Mouse (Mus musculus) mature B cell (primary cell): ENCODE results near the gene Mfsd13b.

ENCODE experiments used
- in situ Hi-C: fragments of 300-500 bp; cut with MboI; formaldehyde crosslinking; loops from 2 replicates; pipeline ENCODE4 v1.14.3; 2019

Gene Mfsd13b

DNA sequence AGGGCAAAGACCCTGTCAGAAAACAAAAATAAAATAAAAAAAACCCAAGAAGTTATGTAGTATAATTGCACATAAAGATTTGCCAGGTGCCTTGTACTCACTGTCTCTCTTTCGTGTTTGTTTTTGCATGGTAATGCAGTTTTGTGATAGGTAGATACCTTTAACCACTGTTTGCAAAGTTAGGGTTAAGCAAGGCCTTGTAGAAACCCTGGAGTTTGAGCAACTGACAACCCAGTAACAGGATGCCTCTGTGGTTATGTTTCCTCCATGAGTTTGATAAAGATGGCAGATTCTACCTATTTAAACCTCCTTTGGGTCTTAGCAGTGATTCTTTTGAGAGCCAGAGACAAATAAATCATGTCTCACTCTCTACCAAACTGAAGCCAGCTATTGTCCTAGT is 61.2 kb downstream of the Mfsd13b start:
- in situ Hi-C loops = no loop called here

DNA sequence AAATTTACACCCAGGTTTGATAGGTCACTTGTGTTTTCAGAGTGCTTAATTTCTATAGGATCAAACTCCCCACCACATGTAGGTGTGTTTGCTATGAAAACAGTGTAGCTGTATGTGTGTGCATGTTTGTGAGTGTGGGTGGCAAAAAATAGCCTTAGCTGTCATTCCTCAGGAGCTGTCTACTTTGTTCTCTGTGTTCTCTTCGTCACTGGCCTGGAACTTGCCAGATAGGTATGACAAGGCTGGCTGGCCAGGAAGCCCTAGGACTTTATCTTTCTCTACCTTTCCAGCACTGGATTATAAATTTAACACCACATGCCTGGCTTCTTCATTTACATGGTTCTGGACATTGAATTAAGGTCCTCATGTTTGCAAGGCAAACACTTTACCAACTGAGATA is 61.9 kb downstream of the Mfsd13b start:
- in situ Hi-C loops = no loop called here

DNA sequence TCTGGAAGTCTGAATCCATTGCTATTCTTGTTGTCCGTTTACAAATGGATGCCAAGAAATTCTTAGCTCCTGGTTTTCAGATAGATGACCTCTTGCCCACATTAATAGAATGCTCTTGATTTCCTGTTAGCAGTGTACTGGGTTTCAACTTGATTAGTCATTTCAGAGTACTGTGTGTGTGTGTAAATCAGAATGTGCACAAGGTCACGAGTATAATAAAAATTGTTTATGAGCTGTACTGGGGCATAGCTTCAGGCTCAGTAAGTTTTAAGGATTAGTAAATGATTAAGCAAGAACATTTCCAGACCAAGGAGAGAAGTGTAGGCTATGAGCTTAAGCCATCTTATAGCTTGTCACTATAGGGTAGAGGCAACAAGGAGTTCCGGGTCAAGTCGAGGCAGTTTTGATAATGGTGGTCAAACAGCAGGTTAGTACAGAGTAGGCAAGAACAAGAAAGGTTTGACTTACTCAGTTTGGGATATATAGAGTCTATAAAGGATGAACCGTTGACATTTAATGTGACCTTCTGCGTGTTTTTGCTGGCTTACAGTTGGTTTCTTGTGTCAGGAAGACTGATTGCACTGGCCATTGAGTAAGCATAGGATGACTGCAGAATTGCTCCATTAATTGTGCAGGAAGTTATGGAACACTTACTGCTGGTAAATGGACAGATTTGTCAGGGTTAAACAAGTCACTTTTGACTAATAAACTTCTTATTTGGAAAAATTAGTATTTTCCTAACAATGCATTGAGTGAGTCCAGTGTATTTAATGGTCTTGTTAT is 63.6 kb downstream of the Mfsd13b start:
- in situ Hi-C loops = no loop called here

DNA sequence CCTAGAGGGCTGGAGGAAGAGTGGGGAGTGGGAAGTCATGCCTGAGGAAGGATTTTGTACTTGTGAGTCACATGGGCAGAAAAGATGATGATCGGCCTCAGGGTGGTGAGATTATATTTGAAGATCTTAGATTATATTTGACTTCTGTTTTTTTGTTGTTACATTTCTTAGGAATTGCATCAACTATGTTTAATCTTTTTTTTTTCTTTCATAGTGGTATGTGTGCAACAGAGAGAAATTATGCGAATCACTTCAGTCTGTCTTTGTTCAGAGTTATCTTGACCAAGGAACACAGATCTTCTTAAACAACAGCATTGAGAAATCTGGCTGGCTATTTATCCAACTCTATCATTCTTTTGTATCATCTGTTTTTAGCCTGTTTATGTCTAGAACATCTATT is 65.3 kb downstream of the Mfsd13b start:
- in situ Hi-C loops = no loop called here

DNA sequence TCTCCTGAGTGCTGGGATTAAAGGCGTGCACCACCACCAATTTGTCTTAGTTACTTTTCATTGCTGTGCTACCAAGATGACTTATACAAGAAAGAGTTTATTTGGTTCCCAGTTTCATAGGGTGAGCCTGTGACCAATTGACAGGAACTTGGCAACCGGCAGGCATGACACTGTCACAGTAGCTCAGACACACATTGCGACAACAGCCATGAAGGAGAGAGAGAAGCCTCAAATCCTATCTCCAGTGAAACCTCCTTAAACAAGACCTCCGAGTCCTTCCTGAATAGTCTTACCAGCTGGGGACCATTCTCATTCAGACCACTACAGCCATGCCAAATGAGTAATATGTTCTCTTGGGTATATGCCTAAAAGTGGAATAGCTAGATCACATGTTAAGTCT is 70.8 kb downstream of the Mfsd13b start:
- in situ Hi-C loops = no loop called here

DNA sequence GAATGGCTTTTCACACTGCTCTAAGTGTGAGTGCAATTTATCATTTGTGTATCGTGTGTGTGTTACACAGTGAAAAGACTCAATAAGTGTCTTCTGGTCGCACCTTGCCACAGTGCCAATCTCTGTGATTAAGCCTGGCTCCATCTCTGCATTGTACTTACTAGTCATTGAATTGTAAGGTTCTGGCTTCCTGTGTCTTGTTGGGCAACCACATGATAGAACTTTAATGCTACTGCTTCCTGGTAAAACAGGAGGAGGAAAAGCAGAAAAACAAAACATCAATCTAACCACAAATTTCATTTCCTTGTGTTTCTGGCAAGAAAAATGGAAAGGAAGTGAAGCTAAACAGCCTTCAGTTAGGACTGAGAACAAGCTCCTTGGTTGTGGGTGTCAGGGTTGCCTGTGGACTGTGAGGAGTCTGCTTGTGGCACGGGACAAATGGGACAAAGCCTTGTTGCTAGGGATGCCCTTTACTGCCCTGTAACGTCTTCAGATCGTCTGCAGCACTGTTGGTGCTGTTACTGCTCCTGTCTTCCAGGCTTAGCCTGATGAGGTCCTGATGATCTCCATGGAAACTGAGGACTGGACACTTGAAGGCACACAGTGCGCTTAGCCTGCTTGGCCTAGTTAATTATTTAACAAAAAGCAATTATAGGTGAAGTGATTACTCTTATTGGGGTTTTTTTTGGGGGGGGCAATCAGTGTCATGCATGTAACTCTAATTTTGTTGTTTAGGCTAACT is 77.3 kb downstream of the Mfsd13b start:
- in situ Hi-C loops = no loop called here

DNA sequence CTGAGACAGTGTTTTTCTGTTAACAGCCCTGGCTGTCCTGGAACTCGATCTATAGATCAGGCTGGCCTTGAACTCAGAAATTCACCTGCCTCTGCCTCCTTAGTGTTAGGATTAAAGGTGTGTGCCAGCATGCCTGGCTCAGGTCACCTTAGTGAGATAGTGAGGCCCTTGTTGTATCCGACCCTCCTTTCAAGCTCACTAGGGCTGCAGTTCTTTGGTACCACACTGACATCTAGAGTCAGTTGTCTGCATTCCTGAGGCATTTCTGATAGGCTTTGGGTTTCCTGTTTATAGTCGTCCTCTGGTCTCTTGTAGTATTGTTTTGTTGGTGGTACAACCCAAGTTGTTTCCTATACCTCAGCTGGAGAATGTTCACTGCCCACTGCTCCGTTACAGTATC is 82.0 kb downstream of the Mfsd13b start:
- in situ Hi-C loops = no loop called here
